Mouse (Mus musculus): ENCODE results near the gene Ube4a. TPM values are rescaled to one million over a fixed set of nuclear protein-coding genes. Genes with fewer than 3 reads are reported as not detected.

Ube4a gene
- polyA plus RNA-seq, 1 experiment from 2014 or later: 24.3 TPM

DNA sequence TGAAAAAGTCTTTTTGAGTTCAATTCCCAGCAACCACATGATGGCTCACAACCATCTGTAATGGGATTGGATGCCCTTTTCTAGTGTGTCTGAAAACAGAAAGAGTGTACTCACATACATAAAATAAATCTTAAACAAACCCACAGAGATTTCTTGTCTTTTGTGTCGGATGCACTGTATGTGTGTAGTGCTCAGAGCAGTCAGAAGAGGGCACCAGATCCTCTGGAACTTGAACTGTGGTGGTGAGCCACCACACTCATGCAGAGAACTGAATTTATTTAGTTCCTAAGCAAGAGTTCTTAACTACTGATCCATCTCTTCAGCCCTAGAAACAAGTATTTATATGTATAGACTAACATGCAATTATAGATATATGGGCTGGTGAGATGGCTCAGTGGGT is 49.2 kb downstream of the Ube4a start:
- peaks cover 15% of the 10 kb centered on the region for H3K36me3 ChIP-seq (ENCODE audit: insufficient read depth, low read length)
- no peak overlapping the region for H3K4me2 ChIP-seq (replicated peaks; ENCODE audit: low read depth, low read length)
- H3K27ac ChIP-seq (ENCODE audit: low read length): no peak overlapping the region
- no peaks in the 10 kb centered on the region for H3K9me3 ChIP-seq (ENCODE audit: low read length)
- H3K4me3 ChIP-seq (ENCODE audit: low read length): no peak overlapping the region
- peaks cover 15% of the 10 kb centered on the region for H3K4me1 ChIP-seq (ENCODE audit: insufficient read depth, low read length)
- H3K9ac ChIP-seq (replicated peaks; ENCODE audit: low read length): no peak overlapping the region
- no peak for ATAC-seq (ENCODE audit: low FRiP score, low TSS enrichment)
- WGBS: 44% methylated on average over 1 of the region's 1 CpGs
- no peaks in the 10 kb centered on the region for H3K27me3 ChIP-seq (ENCODE audit: insufficient read depth, low read length)

DNA sequence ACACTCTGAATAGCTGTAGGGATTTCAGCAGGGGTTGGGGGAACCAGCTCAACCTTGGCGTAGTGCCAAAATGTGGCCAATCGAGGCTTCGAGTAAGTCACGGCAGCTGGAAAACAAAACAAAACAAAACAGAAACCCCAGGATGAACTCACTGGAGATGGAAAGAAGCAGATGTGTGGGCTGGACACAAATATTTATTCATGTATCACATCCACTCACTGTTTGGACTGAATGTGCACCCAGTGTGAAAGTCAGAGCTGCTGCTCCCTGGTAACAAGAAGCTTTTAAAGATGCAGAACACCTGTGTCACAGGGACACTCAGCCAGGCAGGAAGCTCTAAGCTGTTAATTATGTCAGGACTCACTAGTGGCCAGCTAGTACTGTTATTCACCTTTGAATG is 50.7 kb downstream of the Ube4a start:
- Histone ChIP-seq H3K27me3 (ENCODE audit: insufficient read depth, low read length) (no peaks in the 10 kb centered on the region), H3K27ac (ENCODE audit: low read length) (0 out of 2 replicates have a peak overlapping the region, but pooled peaks have one; percentile 63), H3K9ac (replicated peaks; ENCODE audit: low read length) (no peak overlapping the region), H3K4me1 (ENCODE audit: insufficient read depth, low read length) (peaks cover 15% of the 10 kb centered on the region), H3K4me3 (ENCODE audit: low read length) (no peak overlapping the region), H3K36me3 (ENCODE audit: insufficient read depth, low read length) (peaks cover 28% of the 10 kb centered on the region), H3K9me3 (ENCODE audit: low read length) (no peaks in the 10 kb centered on the region), H3K4me2 (replicated peaks; ENCODE audit: low read depth, low read length) (no peak overlapping the region; the same call in 1 of the 2 replicates)
- ATAC-seq (ENCODE audit: low FRiP score, low TSS enrichment): no peak
- 16% methylated on average over 4 of the region's 4 CpGs for WGBS

DNA sequence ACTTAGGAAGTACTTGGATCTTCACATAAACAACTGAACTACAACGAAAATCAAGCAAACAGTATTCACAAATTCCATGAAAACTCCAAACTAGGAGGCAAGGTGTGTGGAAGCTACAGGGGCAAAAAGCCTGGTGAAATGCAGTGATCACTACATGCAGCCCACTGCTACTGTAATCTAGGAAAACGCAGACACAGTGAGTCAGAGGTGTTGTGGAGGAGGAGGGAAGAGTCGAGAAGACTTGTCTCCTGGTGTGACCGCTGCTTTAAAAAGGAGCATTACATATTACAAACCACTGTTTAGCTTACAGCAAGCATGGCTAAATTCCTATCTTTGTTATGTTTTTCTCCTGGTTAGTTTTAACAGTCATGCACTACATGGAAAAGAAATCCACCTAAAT is 54.0 kb downstream of the Ube4a start:
- no peak overlapping the region for H3K9ac ChIP-seq (replicated peaks; ENCODE audit: low read length)
- H3K4me1 ChIP-seq (ENCODE audit: insufficient read depth, low read length): peaks cover 11% of the 10 kb centered on the region
- no peak overlapping the region for H3K4me2 ChIP-seq (replicated peaks; ENCODE audit: low read depth, low read length)
- no peaks in the 10 kb centered on the region for H3K9me3 ChIP-seq (ENCODE audit: low read length)
- WGBS: 93% methylated on average over 4 of the region's 4 CpGs
- H3K4me3 ChIP-seq (ENCODE audit: low read length): no peak overlapping the region
- no peak overlapping the region for H3K27ac ChIP-seq (ENCODE audit: low read length)
- H3K27me3 ChIP-seq (ENCODE audit: insufficient read depth, low read length): no peaks in the 10 kb centered on the region
- H3K36me3 ChIP-seq (ENCODE audit: insufficient read depth, low read length): peaks cover 28% of the 10 kb centered on the region
- ATAC-seq (ENCODE audit: low FRiP score, low TSS enrichment): no peak

DNA sequence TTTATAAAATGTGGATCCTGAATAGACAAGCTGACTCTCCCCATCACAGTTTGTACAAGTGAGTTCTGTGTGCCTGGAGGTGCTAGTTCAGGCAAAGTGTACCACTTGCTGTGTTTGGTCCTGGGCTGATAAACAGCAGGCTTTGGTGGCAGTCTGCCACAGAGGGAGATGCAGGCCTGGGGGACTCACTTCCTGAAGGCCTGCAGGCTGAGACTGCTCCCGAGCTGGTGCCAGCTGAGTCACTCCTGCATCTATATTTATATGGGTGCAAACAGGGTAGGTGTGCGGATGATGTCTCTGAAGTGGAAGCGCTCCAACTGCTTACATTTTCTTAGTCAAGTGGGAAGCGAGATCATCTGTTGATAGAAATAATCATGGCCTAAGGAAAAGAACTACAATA is 59.8 kb downstream of the Ube4a start:
- Histone ChIP-seq H3K9me3 (ENCODE audit: low read length) (no peaks in the 10 kb centered on the region), H3K9ac (replicated peaks; ENCODE audit: low read length) (no peak overlapping the region), H3K27ac (ENCODE audit: low read length) (no peak overlapping the region), H3K4me1 (ENCODE audit: insufficient read depth, low read length) (no peaks in the 10 kb centered on the region), H3K27me3 (ENCODE audit: insufficient read depth, low read length) (no peaks in the 10 kb centered on the region), H3K36me3 (ENCODE audit: insufficient read depth, low read length) (peaks cover 9% of the 10 kb centered on the region), H3K4me2 (replicated peaks; ENCODE audit: low read depth, low read length) (no peak overlapping the region), H3K4me3 (ENCODE audit: low read length) (no peak overlapping the region)
- 82% methylated on average over 4 of the region's 4 CpGs for WGBS
- no peak for ATAC-seq (ENCODE audit: low FRiP score, low TSS enrichment)

DNA sequence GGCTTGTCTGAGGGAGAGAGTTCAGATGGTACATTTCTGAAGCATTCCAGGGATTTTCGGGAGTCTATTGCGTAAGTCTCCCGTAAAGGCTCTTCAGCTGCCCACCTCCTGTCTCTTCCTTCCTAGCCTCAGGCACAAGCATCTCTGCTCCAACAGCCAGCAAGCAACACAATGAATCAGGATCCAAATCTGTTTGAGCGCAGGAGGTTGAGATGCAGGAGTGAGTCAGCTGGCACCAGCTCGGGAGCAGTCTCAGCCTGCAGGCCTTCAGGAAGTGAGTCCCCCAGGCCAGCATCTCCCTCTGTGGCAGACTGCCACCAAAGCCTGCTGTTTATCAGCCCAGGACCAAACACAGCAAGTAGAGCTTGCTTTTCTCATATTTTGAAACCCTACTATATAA is 60.4 kb downstream of the Ube4a start:
- Histone ChIP-seq H3K36me3 (ENCODE audit: insufficient read depth, low read length) (peaks cover 2% of the 10 kb centered on the region; the same call in 1 of the 2 replicates), H3K27ac (ENCODE audit: low read length) (no peak overlapping the region), H3K4me3 (ENCODE audit: low read length) (no peak overlapping the region), H3K9me3 (ENCODE audit: low read length) (no peaks in the 10 kb centered on the region), H3K4me1 (ENCODE audit: insufficient read depth, low read length) (no peaks in the 10 kb centered on the region), H3K27me3 (ENCODE audit: insufficient read depth, low read length) (no peaks in the 10 kb centered on the region), H3K9ac (replicated peaks; ENCODE audit: low read length) (no peak overlapping the region), H3K4me2 (replicated peaks; ENCODE audit: low read depth, low read length) (no peak overlapping the region)
- ATAC-seq (ENCODE audit: low FRiP score, low TSS enrichment): no peak
- WGBS: 67% methylated on average over 5 of the region's 5 CpGs

DNA sequence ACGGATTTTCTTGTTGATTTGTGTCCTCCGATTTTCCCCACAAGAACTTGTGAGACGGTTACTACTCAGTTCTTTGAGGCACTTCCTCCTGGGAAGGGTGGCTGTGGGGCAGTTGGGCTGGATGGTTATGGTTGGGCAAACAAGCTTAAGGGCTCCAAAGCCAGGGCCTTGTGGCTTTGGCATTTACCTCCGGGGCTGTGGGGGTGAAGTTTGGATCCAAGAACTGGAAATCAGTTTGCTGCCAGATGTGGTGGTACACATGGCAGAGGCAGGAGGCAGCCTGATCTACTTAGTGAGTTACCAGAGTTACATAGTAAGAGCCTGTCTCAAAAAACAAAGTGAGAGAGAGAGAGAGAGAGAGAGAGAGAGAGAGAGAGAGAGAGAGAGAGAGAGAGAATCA is 61.5 kb downstream of the Ube4a start:
- WGBS: 64% methylated on average over 4 of the region's 4 CpGs
- Histone ChIP-seq H3K36me3 (ENCODE audit: insufficient read depth, low read length) (no peaks in the 10 kb centered on the region), H3K4me3 (ENCODE audit: low read length) (no peak overlapping the region), H3K9ac (replicated peaks; ENCODE audit: low read length) (no peak overlapping the region), H3K27ac (ENCODE audit: low read length) (no peak overlapping the region), H3K9me3 (ENCODE audit: low read length) (no peaks in the 10 kb centered on the region), H3K4me2 (replicated peaks; ENCODE audit: low read depth, low read length) (no peak overlapping the region), H3K27me3 (ENCODE audit: insufficient read depth, low read length) (no peaks in the 10 kb centered on the region), H3K4me1 (ENCODE audit: insufficient read depth, low read length) (no peaks in the 10 kb centered on the region)
- ATAC-seq (ENCODE audit: low FRiP score, low TSS enrichment): no peak

DNA sequence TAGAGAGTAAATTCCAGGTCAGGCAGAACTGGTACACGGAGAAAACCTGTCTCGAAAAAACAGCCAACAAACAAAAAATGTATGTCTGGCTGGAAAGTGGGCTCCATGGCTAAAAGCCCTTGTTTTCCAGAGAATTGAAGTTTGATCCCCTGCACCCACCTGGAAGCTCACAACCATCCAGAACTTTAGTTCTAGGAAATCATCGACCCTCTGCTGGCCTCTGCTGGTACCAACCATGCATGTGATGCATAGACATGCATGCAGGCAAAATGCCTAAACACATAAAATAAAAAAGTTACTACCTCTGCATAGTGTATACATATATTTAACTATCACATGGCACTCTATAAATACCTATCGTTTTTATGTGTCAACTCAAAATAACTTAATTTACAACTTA is 65.0 kb downstream of the Ube4a start:
- Histone ChIP-seq H3K4me1 (ENCODE audit: insufficient read depth, low read length) (no peaks in the 10 kb centered on the region), H3K9ac (replicated peaks; ENCODE audit: low read length) (no peak overlapping the region), H3K4me2 (replicated peaks; ENCODE audit: low read depth, low read length) (no peak overlapping the region), H3K9me3 (ENCODE audit: low read length) (no peaks in the 10 kb centered on the region), H3K27me3 (ENCODE audit: insufficient read depth, low read length) (no peaks in the 10 kb centered on the region), H3K27ac (ENCODE audit: low read length) (no peak overlapping the region), H3K4me3 (ENCODE audit: low read length) (no peak overlapping the region), H3K36me3 (ENCODE audit: insufficient read depth, low read length) (no peaks in the 10 kb centered on the region)
- 67% methylated on average over 4 of the region's 4 CpGs for WGBS
- ATAC-seq (ENCODE audit: low FRiP score, low TSS enrichment): no peak

DNA sequence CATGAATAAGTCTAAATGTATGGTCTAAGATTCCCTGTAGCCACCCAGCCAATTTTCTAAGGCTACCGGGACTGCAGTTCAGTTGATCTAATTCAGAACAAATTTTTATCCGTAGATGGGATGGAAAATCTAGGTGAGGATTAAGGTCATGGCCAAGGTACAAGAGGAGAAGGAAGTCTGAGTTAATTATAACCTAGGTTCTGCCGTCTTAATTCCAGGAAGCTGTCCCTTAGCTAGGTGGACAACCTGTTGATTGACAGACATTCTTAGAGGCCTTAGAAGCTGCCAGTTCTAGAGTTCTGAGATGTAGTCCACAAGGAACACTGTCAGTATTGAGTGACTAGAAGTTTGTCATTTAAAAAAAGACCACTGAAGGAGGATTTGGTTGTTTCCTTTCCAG is 65.7 kb downstream of the Ube4a start:
- 79% methylated on average over 3 of the region's 3 CpGs for whole genome bisulfite sequencing
- Histone ChIP-seq H3K4me2 (replicated peaks; ENCODE audit: low read depth, low read length) (no peak overlapping the region), H3K4me1 (ENCODE audit: insufficient read depth, low read length) (no peaks in the 10 kb centered on the region), H3K4me3 (ENCODE audit: low read length) (no peak overlapping the region), H3K27ac (ENCODE audit: low read length) (no peak overlapping the region), H3K9me3 (ENCODE audit: low read length) (no peaks in the 10 kb centered on the region), H3K27me3 (ENCODE audit: insufficient read depth, low read length) (no peaks in the 10 kb centered on the region), H3K36me3 (ENCODE audit: insufficient read depth, low read length) (no peaks in the 10 kb centered on the region), H3K9ac (replicated peaks; ENCODE audit: low read length) (no peak overlapping the region)
- no peak for ATAC-seq (ENCODE audit: low FRiP score, low TSS enrichment)

DNA sequence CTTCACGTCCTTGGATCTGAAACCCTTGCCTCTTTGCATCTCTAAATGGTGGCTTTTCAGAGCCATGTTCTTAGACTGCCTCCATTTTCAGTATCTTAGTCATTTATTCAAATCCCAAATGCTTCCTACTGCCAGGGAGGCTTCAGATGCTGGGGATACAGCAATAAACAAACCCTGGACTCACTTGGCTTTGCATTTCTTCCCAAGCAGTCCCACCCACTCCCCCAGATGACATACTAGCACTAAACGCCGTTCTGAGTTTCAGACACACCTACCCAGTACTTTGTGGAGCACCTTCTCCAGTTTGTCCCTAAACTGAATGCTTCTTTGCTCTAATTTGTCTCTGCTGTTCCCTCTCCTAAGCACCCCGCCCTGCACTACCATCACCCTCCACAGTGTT is 68.4 kb downstream of the Ube4a start:
- Histone ChIP-seq H3K4me1 (ENCODE audit: insufficient read depth, low read length) (no peaks in the 10 kb centered on the region), H3K27me3 (ENCODE audit: insufficient read depth, low read length) (no peaks in the 10 kb centered on the region), H3K9me3 (ENCODE audit: low read length) (no peaks in the 10 kb centered on the region), H3K4me2 (replicated peaks; ENCODE audit: low read depth, low read length) (no peak overlapping the region), H3K36me3 (ENCODE audit: insufficient read depth, low read length) (no peaks in the 10 kb centered on the region), H3K9ac (replicated peaks; ENCODE audit: low read length) (no peak overlapping the region), H3K4me3 (ENCODE audit: low read length) (no peak overlapping the region), H3K27ac (ENCODE audit: low read length) (no peak overlapping the region)
- WGBS: 49% methylated on average over 4 of the region's 4 CpGs
- ATAC-seq (ENCODE audit: low FRiP score, low TSS enrichment): no peak

DNA sequence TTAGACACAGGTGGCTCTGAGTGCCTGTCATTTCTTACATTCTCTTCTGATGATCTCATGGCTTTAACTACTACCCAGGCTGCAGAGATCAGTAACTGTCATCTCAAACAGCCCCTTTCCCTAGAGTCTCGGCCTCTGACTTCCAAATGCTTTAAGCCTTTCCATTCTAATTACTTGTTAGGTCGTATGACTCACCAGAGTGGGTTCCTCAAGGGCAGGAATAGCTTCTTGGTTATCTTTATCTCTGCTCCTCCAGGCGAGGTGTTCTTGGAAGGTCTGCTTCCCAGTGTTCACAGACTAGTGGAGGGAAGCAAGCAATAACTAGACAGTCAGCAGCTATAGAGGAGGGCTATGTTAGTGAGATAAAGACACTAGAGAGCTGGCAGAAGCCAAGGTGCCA is 72.7 kb downstream of the Ube4a start:
- WGBS: 59% methylated on average over 3 of the region's 3 CpGs

DNA sequence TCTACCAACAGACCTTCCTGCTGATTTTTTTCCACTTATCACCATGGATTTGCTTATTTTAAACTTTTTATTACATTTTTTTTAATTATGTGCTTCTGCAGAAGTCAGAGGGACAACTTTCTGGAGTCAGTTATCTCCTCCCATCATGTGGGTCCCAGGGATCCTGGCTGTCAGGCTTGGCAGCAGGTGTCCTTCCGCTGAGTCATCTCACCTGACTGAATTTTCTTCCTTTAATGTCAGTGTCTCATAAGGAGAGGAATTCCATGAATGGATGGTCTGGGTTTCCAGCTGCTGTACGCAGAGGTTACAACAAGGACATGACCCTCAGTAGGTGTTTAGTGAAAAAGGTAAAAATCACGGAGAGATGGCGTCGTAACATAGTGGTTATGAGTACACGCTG is 74.2 kb downstream of the Ube4a start:
- WGBS: 82% methylated on average over 6 of the region's 6 CpGs
- Histone ChIP-seq H3K27ac (ENCODE audit: low read length) (no peak overlapping the region), H3K27me3 (ENCODE audit: insufficient read depth, low read length) (no peaks in the 10 kb centered on the region), H3K36me3 (ENCODE audit: insufficient read depth, low read length) (no peaks in the 10 kb centered on the region), H3K4me3 (ENCODE audit: low read length) (no peak overlapping the region), H3K4me2 (replicated peaks; ENCODE audit: low read depth, low read length) (no peak overlapping the region), H3K9ac (replicated peaks; ENCODE audit: low read length) (no peak overlapping the region), H3K9me3 (ENCODE audit: low read length) (no peaks in the 10 kb centered on the region), H3K4me1 (ENCODE audit: insufficient read depth, low read length) (no peaks in the 10 kb centered on the region)
- no peak for ATAC-seq (ENCODE audit: low FRiP score, low TSS enrichment)

More for the DNA sequence above, 72.7 kb downstream of the Ube4a start:
- Histone ChIP-seq H3K27me3 (ENCODE audit: insufficient read depth, low read length) (no peaks in the 10 kb centered on the region), H3K4me3 (ENCODE audit: low read length) (no peak overlapping the region), H3K4me1 (ENCODE audit: insufficient read depth, low read length) (no peaks in the 10 kb centered on the region), H3K27ac (ENCODE audit: low read length) (no peak overlapping the region), H3K9me3 (ENCODE audit: low read length) (no peaks in the 10 kb centered on the region), H3K9ac (replicated peaks; ENCODE audit: low read length) (no peak overlapping the region), H3K4me2 (replicated peaks; ENCODE audit: low read depth, low read length) (no peak overlapping the region), H3K36me3 (ENCODE audit: insufficient read depth, low read length) (no peaks in the 10 kb centered on the region)
- ATAC-seq (ENCODE audit: low FRiP score, low TSS enrichment): no peak
